Mouse (Mus musculus): Measurements from ENCODE around the gene Arid1b. TPM values are rescaled to one million over a fixed set of nuclear protein-coding genes. Genes with fewer than 3 reads are reported as not detected.
A peak's percentile ranks its signal among the peaks of the same experiment; 100 is the strongest.

The Arid1b gene
- total and polyA plus RNA-seq, 3 experiments, result 11.8 to 27.8 (median 26.8) TPM

DNA sequence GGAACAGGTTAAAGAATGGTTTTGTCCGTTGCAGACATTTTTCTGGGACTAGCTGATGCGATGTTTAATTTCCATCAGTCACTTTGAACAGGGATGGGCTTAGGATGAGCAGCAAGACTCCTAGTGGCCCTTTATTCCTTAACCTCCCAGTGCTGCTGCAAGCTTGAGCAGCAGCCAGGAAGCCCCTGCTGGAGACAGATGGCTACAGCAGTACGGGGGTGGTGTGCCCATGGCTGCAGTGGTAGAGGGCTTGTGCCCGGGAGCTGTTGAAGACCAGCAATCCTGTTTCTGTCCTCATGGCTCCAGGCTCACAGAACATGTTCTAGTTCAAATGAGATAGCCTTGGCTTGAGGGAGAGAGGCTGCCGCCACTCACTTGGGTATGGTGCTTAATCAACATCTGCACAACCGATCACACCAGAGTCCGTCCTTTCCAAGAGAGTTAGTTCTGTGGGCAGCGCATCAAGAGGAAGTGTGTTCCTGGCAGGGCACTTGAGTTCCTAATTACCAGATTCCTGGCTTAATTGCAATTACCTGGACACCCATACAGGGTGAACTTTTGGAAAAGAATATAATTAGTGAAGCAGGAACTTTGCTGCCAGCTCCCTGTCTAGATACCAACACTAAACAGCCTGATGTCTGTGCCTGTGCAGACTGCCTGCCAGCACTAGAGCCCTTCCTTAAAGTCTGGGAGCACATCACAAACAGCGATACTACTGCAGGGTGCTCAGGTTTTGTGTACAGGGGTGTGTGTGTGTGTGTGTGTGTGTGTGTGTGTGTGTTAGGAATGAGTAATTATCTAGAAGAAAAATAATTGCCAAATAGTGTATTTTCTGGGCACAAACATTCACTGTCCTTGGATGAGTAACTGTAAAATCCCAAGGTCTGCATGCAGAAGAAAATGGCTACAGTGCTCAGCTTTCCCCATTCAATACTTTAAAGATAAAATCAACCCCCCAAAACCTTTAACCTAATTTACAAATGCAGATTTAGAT lies 224.0 kb downstream of the Arid1b start:
- 50% methylated on average over 9 of the region's 9 CpGs for WGBS
- DNase-seq, result no peak
- peaks cover 24% of the 10 kb centered on the region for H3K4me1 ChIP-seq (ENCODE audit: control insufficient read depth, insufficient read depth, low read length)
- TF ChIP-seq POLR2A (IDR thresholded peaks at IDR 0.05; ENCODE audit: insufficient read depth, low read depth, low read length) (no peak), EP300 (IDR thresholded peaks at IDR 0.05; ENCODE audit: insufficient read depth, low read depth, low read length) (no peak), CTCF (IDR thresholded peaks at IDR 0.05) (peak; percentile 60)
- H3K36me3 ChIP-seq (ENCODE audit: control insufficient read depth, insufficient read depth, low read length), result peaks cover 2% of the 10 kb centered on the region; the same call in 1 of the 2 replicates
- intact Hi-C loops (cut with DNase I), result no loop called here
- peaks cover 4% of the 10 kb centered on the region; the same call in 1 of the 2 replicates for H3K79me2 ChIP-seq (replicated peaks; ENCODE audit: control insufficient read depth, insufficient read depth, low read length)
- H3K27me3 ChIP-seq (ENCODE audit: control insufficient read depth, insufficient read depth, low read length), result no peaks in the 10 kb centered on the region
- no peak overlapping the region for H3K4me3 ChIP-seq
- H3K9ac ChIP-seq (ENCODE audit: low read depth, low read length), result no peak overlapping the region
- H3K27ac ChIP-seq, result no peak overlapping the region

DNA sequence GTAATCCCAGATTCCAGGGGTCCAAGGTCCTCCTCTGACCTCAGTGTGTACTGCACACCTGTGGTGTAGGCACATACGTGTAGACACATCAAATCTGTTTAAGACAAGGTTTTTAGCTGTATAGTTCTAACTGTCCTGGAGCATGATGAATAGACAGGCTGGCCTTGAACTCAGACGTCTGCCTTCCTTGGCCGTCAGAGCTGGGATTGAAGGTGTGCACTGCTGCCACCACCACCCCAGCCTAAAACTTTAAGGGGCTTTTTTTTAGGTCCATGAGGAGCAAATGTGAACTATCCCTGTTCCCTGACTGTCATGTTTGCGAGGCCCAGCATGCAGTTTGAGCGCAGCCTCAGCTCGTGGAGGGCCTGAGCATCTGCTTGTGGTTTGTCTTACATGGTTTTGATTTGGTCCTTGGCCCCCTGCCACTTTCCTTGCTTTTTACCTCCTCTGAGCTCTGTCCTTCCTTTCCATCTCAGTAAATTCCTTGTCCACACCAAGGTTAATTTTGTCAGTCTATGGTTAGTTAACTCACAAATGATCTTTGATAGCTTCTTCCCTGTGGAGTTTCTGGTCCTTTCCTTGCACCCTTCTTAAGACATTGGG lies 224.9 kb downstream of the Arid1b start:
- Histone ChIP-seq H3K27ac (no peak overlapping the region), H3K4me1 (ENCODE audit: control insufficient read depth, insufficient read depth, low read length) (peaks cover 26% of the 10 kb centered on the region), H3K9ac (ENCODE audit: low read depth, low read length) (no peak overlapping the region), H3K27me3 (ENCODE audit: control insufficient read depth, insufficient read depth, low read length) (no peaks in the 10 kb centered on the region), H3K4me3 (no peak overlapping the region), H3K79me2 (replicated peaks; ENCODE audit: control insufficient read depth, insufficient read depth, low read length) (peaks cover 5% of the 10 kb centered on the region; the same call in 1 of the 2 replicates), H3K36me3 (ENCODE audit: control insufficient read depth, insufficient read depth, low read length) (peaks cover 2% of the 10 kb centered on the region; the same call in 1 of the 2 replicates)
- intact Hi-C loops (cut with DNase I), result no loop called here
- TF ChIP-seq CTCF (IDR thresholded peaks at IDR 0.05) (no peak), POLR2A (IDR thresholded peaks at IDR 0.05; ENCODE audit: insufficient read depth, low read depth, low read length) (no peak), EP300 (IDR thresholded peaks at IDR 0.05; ENCODE audit: insufficient read depth, low read depth, low read length) (no peak)
- 87% methylated on average over 6 of the region's 6 CpGs for WGBS
- no peak for DNase-seq

DNA sequence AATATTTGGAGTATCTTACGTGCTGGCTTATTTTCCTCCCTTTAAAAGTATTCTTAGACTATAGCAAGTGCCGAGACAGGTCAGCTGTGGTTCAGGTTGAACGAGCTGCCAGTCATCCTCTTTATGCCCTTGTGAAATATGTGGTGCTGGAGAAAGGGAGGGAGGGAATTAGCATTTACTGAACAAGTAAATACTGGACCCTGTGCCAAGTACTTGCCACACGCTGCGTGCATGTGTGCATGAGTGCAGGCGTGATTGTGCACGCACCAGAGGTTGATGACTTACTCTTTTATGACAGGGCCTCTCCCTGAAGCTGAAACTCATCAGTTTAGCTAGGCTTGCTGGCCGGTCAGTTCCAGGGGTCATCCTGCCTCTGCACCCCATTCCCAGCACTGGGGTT lies 226.9 kb downstream of the Arid1b start:
- Histone ChIP-seq H3K27me3 (ENCODE audit: control insufficient read depth, insufficient read depth, low read length) (no peaks in the 10 kb centered on the region), H3K79me2 (replicated peaks; ENCODE audit: control insufficient read depth, insufficient read depth, low read length) (peaks cover 9% of the 10 kb centered on the region; the same call in 1 of the 2 replicates), H3K4me1 (ENCODE audit: control insufficient read depth, insufficient read depth, low read length) (peaks cover 24% of the 10 kb centered on the region), H3K27ac (no peak overlapping the region), H3K36me3 (ENCODE audit: control insufficient read depth, insufficient read depth, low read length) (peaks cover 2% of the 10 kb centered on the region; the same call in 1 of the 2 replicates), H3K4me3 (no peak overlapping the region), H3K9ac (ENCODE audit: low read depth, low read length) (no peak overlapping the region)
- WGBS, result 67% methylated on average over 8 of the region's 8 CpGs
- TF ChIP-seq POLR2A (IDR thresholded peaks at IDR 0.05; ENCODE audit: insufficient read depth, low read depth, low read length) (no peak), CTCF (IDR thresholded peaks at IDR 0.05) (no peak), EP300 (IDR thresholded peaks at IDR 0.05; ENCODE audit: insufficient read depth, low read depth, low read length) (no peak)
- intact Hi-C loops (cut with DNase I), result no loop called here
- no peak for DNase-seq

DNA sequence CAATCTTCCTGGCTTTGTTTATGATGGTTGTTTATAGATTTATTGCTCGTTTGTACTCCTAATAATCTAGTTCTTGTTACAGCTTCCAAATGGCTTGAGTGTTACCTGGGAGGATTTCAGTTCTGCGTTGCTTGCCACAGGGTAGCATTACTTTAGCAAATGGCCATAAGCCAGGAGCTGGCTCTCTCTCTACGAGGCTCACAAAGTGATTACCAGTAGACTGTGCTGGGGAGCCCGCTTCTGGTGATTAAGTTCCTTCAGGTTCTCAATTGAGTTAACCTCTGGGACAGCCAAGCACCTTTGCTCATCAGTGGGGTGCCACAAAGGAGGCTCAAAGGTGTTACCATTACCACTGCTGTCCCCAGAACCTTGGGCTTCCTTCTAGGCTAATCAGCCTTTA lies 227.4 kb downstream of the Arid1b start:
- Histone ChIP-seq H3K36me3 (ENCODE audit: control insufficient read depth, insufficient read depth, low read length) (peaks cover 2% of the 10 kb centered on the region; the same call in 1 of the 2 replicates), H3K4me3 (no peak overlapping the region), H3K27me3 (ENCODE audit: control insufficient read depth, insufficient read depth, low read length) (no peaks in the 10 kb centered on the region), H3K27ac (no peak overlapping the region), H3K9ac (ENCODE audit: low read depth, low read length) (no peak overlapping the region), H3K79me2 (replicated peaks; ENCODE audit: control insufficient read depth, insufficient read depth, low read length) (peaks cover 11% of the 10 kb centered on the region; the same call in 1 of the 2 replicates), H3K4me1 (ENCODE audit: control insufficient read depth, insufficient read depth, low read length) (peaks cover 24% of the 10 kb centered on the region)
- 57% methylated on average over 4 of the region's 4 CpGs for WGBS
- TF ChIP-seq CTCF (IDR thresholded peaks at IDR 0.05) (no peak), EP300 (IDR thresholded peaks at IDR 0.05; ENCODE audit: insufficient read depth, low read depth, low read length) (no peak), POLR2A (IDR thresholded peaks at IDR 0.05; ENCODE audit: insufficient read depth, low read depth, low read length) (no peak)
- no peak for DNase-seq
- intact Hi-C loops (cut with DNase I), result no loop called here

DNA sequence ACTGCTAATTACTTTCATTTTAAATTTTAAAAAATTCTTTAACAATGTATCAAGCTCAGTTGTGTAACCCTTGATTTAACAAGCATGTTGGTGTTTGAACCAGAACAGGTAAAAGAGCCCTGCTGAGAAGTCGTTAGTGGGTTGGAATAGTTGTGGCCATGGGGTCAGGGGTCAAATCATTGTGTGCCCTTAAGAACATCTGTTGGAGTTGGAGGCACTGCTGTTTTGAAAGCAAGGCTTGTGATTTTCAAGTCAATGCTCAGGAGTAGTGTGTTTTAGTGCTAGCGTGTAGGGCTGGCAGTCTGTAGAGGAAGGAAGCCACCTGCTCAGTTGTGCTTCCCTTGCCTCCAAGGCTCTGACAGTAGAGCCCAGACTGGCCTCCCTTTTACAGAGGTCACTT lies 228.7 kb downstream of the Arid1b start:
- Histone ChIP-seq H3K36me3 (ENCODE audit: control insufficient read depth, insufficient read depth, low read length) (peaks cover 2% of the 10 kb centered on the region; the same call in 1 of the 2 replicates), H3K27ac (no peak overlapping the region), H3K9ac (ENCODE audit: low read depth, low read length) (no peak overlapping the region), H3K79me2 (replicated peaks; ENCODE audit: control insufficient read depth, insufficient read depth, low read length) (peaks cover 11% of the 10 kb centered on the region; the same call in 1 of the 2 replicates), H3K4me3 (no peak overlapping the region), H3K27me3 (ENCODE audit: control insufficient read depth, insufficient read depth, low read length) (no peaks in the 10 kb centered on the region), H3K4me1 (ENCODE audit: control insufficient read depth, insufficient read depth, low read length) (peaks cover 23% of the 10 kb centered on the region)
- no peak for DNase-seq
- TF ChIP-seq EP300 (IDR thresholded peaks at IDR 0.05; ENCODE audit: insufficient read depth, low read depth, low read length), result no peak
- TF ChIP-seq CTCF (IDR thresholded peaks at IDR 0.05), result no peak
- no peak for TF ChIP-seq POLR2A (IDR thresholded peaks at IDR 0.05; ENCODE audit: insufficient read depth, low read depth, low read length)
- WGBS, result 50% methylated on average over 2 of the region's 2 CpGs
- intact Hi-C loops (cut with DNase I), result no loop called here

All from heart, adult 2 months (tissue).